Mouse (Mus musculus) hematopoietic stem cell, adult 5-6 weeks (primary cell): Measurements from ENCODE around the gene Atn1. TPM values are rescaled to one million over a fixed set of nuclear protein-coding genes. Genes with fewer than 3 reads are reported as not detected.

Experiments used
- ATAC-seq, 2 experiments: fragments of 125-278 bp in 1 of 2; replicated peaks in 1 of 2; 2 replicates each; pipeline ENCODE4 v1.8.0; 2016 to 2017; ENCODE audit warnings: inconsistent platforms in 2 of 2, mild to moderate bottlenecking in 2 of 2, moderate number of reproducible peaks in 2 of 2, low read depth in 1 of 2, moderate TSS enrichment in 1 of 2; ENCODE audit not compliant: low FRiP score in 2 of 2, poor library complexity in 2 of 2, severe bottlenecking in 2 of 2, insufficient read depth in 1 of 2, low TSS enrichment in 1 of 2
- total RNA-seq: library from RNA; stranded (forward); fragments of 172-1452, 232-1000 nt; gene quantifications from 2 replicates; pipeline ENCODE4 v1.2.3, GENCODE M21; 2017

The Atn1 gene
- total RNA-seq, 1 experiment from 2014 or later, result 6.0 TPM

DNA sequence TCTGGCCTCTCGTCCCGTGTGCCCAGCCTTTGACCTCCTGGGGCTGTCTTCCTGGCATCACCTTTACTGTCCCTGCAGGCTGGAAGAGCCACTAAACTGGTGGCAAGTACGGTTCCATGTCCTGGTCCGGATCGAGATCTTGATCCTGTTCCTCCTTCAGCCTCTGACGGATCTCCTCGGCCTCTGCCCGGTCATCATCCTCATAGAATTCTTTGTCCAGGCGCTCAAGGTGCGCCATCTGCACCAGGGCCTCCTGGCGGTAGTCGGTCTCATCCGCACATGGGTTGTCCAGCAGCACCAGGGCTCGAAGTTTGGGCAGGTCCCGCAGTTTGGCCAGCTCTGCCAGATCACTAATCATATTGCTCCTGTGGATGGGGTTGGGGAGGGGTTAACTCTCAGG, 14.2 kb upstream of the Atn1 start:
- ATAC-seq, result no peak

DNA sequence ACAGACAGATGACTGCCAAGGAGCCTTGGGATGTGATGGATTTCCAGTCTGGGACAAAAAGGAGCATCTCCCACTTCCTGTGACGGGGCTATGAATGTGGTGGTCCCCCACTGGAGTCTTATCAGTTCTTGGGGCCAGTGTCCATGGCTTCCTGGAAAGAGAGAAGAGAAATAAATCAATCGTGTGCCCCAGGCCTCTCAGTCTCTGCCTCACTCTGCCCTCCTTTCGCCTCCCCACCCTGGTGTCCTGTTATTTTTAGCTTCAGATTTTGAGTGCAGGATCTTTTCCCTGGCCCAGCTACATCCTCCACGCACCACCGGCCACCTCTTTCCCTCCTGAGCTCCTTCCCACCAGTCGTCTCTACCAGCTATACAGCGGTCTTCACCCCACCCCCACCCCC, 13.7 kb upstream of the Atn1 start:
- no peak for ATAC-seq

DNA sequence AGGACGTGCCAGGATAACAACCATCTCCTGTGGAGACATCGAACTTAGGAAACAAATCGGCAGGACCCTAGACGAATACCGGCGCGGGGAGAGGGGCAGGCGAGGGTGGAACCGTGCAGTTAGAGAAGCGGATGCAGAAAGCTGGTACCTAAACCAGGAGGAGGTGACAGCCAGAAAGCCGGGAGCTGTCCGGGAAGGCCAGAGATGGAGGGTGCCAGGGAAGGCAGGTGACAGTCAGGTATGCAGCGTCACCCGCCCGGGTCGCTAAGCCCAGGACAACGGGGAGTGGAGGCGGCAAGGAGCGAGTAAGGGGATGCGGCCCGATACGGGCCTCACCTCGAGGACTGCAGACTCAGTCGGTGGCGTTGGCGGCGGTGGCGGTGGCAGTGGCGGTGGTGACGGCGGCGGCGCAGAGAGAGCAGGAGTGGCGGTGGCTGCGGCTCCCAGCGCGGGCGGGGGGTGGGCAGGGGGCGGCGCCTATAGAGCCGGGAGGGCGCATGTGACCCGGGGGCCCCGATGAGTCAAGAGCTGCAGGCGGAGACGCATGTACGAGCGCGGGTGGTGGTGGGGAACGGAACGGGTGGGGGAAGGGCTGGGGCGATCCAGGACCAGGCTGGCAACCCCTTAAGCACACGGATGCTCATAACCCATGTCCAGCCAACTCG, 12.9 kb upstream of the Atn1 start, which contains the start of gene Eno2:
Eno2 (minus strand) TSS at position 573 of the 665 bp plus-strand sequence.
- ATAC-seq, result peak; percentile 34 to 59; a peak in 3 of 4 replicates

DNA sequence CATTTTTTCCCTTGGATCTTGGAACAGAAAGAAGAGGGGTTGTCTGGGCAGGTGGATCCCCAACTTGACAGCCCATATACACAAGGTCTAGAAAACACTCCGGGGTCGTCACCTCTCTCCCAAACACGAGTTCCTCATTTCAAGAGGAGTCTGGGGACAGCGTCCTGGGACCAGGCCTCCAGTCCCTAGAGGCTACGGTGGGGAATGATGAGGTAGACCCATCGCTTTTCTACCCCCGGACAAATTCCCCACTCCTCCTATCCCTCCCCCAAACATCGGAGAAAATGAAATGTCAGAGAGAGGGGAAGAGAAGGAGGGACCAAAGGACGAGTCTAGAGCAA, 12.3 kb upstream of the Atn1 start:
- ATAC-seq, result peak; percentile 47 to 74

GRCm38 (mm10) chr6:124767920-124768703, 11.8 kb upstream of the Atn1 start:
- 0 out of 4 replicates have a peak, but pooled peaks of 1 of the 2 experiments have one; percentile 8 for ATAC-seq

DNA sequence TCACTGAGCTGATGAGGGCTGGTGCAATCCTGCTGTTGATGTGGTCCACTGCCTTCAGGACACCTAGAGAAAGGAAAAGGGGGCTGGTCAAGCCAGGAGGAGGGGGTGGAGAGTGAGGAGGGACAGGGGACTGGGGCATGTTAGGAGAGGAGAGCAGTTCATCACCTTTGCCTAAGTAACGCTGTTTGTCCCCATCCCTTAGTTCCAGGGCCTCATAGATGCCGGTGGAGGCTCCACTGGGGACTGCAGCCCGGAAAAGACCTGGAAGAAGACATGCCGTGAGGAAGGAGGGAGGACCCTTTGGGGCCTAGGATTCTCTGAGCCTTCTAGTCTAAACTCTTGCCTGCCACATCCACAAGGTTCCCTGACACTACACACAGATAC, 11.2 kb upstream of the Atn1 start:
- ATAC-seq, result no peak

GRCm38 (mm10) chr6:124765951-124766350, 9.6 kb upstream of the Atn1 start:
- ATAC-seq, result no peak

DNA sequence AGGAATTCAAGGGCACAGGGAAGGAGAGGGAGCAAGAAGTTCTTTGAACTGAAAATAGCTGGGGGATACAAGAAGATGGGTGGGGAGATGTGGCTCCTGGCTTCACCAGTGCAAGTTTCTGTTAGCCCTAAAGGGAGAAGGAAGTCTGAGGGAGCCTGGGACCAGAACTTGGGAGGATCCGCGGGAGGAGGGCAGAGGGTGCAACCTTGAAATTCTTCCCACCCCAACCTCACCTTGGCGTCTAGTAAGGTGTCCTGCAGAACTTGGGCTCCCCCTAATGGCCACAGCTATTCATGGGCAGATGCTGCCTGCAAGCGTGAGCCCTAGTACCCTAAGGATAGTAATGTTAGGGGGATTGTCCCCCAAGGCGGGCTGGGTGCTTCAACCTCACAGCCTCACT, 2.9 kb upstream of the Atn1 start:
- ATAC-seq, result peak; percentile 81 to 82

GRCm38 (mm10) chr6:124758849-124759232, 2.5 kb upstream of the Atn1 start:
- ATAC-seq, result no peak

- no peak for ATAC-seq
Observed at GRCm38 (mm10) chr6:124757909-124758848, 1.9 kb upstream of the Atn1 start.

GRCm38 (mm10) chr6:124757351-124757880, 1.1 kb upstream of the Atn1 start:
- no peak for ATAC-seq

DNA sequence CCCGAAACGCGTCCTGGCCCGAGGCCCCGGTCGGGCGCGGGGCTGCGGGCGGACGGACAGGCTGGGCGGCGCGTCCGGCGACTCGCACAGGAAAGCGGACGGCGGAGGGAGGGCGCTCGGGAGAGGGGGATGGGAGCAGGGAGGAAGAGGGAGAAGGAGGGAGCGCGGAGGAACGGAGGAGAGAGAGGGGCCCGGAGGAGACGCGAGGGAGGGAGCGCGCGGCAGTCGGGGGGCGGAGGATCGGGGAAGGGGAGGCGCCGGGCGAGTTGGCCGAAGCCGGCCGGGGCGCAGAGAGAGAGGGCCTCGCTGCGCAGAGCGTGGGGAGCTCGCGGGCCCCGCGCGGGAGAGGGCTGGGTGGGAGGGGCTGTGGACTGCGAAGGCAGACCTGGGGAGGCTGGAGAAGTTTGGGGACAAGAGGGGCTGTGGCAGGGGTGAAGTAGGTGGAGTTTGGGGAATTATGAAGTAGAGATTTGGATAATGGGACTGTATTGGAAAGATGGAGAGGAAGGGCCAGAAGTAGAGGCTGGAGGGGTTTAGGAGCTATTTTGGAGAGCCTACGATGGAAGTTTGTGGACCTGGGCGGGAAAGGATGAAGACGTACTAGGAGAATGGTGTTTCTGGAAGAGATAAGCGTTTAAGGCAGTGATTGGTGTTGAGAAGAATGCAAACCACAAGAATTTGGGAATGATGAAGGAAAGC, 477 bp upstream of the Atn1 start:
- ATAC-seq, result peak in 1 of 2 experiments; percentile 31; a peak in 3 of 4 replicates

- ATAC-seq, result no peak
Observed at GRCm38 (mm10) chr6:124755306-124755705, 1.0 kb downstream of the Atn1 start.

- ATAC-seq, result no peak
Observed at GRCm38 (mm10) chr6:124753861-124754260, 2.5 kb downstream of the Atn1 start.

DNA sequence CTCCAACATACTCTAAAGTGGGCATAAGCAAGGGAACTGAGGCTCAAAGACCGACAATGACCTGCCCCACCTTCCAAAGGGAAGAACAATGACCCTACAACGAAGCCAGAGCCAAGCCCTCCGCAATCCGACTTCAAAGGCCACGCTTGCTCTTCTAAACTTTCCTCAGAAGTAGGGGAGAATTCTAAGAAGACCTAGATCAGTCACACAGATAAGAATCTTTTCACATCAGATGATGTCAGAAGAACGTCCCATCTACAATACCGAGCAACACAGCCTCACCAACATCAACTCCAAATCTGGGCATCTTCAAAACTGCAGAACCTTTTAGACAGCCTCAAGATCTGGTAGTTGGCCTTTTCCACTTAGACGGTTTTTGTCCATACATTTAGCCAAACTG, 5.9 kb downstream of the Atn1 start:
- ATAC-seq, result no peak

- ATAC-seq, result no peak
Observed at GRCm38 (mm10) chr6:124746654-124747632, 9.4 kb downstream of the Atn1 start.
